Mouse (Mus musculus) CH12.LX (cell line): ENCODE results near the gene Vps36. TPM values are rescaled to one million over a fixed set of nuclear protein-coding genes. Genes with fewer than 3 reads are reported as not detected.

Experiments used
- DNase-seq: peaks from one replicate; pipeline ENCODE4 v3.0.0-alpha.2; 2013; ENCODE audit errors: extremely low read depth
- H3K27ac ChIP-seq: 2 replicates; pipeline ENCODE4 v1.5.1; 2012; ENCODE audit warnings: low read depth, mild to moderate bottlenecking, control low read depth, moderate library complexity; ENCODE audit not compliant: insufficient read depth
- H3K27me3 ChIP-seq: replicated peaks from 2 replicates; pipeline ENCODE3; 2012; ENCODE audit warnings: inconsistent platforms
- H3K36me3 ChIP-seq, 2 experiments: replicated peaks in 1 of 2; 2 replicates each; pipeline versions ENCODE3 to v1.6.1; 2012; ENCODE audit warnings: inconsistent platforms in 1 of 2, low read length in 1 of 2, mild to moderate bottlenecking in 1 of 2, mixed read lengths in 1 of 2, moderate library complexity in 1 of 2; ENCODE audit not compliant: control insufficient read depth in 1 of 2, insufficient read depth in 1 of 2
- H3K4me1 ChIP-seq, 2 experiments: 2 replicates each; pipeline ENCODE4 v1.6.1; 2012; ENCODE audit warnings: inconsistent platforms in 1 of 2, moderate library complexity in 1 of 2; ENCODE audit not compliant: insufficient read depth in 2 of 2, control insufficient read depth in 1 of 2
- H3K4me2 ChIP-seq: 2 replicates; pipeline ENCODE4 v1.6.1; 2012; ENCODE audit warnings: low read depth, mild to moderate bottlenecking, control low read depth; ENCODE audit not compliant: poor library complexity, insufficient read depth, severe bottlenecking
- H3K4me3 ChIP-seq, 3 experiments: fragments of 150-350 bp in 1 of 3; sonication (generic) in 1 of 3; replicated peaks in 1 of 3; 2 replicates each; pipeline versions ENCODE3 to v1.5.1; 2011 to 2012; ENCODE audit warnings: low read depth in 2 of 3, low read length in 2 of 3, mild to moderate bottlenecking in 2 of 3, moderate library complexity in 2 of 3, control low read depth in 1 of 3, improper control_type of control experiment in 1 of 3, inconsistent platforms in 1 of 3, mixed read lengths in 1 of 3; ENCODE audit not compliant: poor library complexity in 1 of 3
- H3K79me2 ChIP-seq: replicated peaks from 2 replicates; pipeline ENCODE4 v1.6.1; 2012; ENCODE audit warnings: mild to moderate bottlenecking, moderate library complexity; ENCODE audit not compliant: control insufficient read depth, poor library complexity, insufficient read depth, severe bottlenecking; ENCODE audit errors: extremely low read depth
- H3K9ac ChIP-seq: 2 replicates; pipeline ENCODE4 v1.6.1; 2012; ENCODE audit warnings: low read depth, mild to moderate bottlenecking, control low read depth, moderate library complexity; ENCODE audit not compliant: insufficient read depth
- H3K9me3 ChIP-seq: replicated peaks from 2 replicates; pipeline ENCODE3; 2012; ENCODE audit warnings: low read length, inconsistent platforms, mixed read lengths
- CHD1 ChIP-seq: IDR thresholded peaks from 2 replicates; pipeline ENCODE4 v1.6.1; 2012; ENCODE audit warnings: low read depth, low read length, improper control_type of control experiment, inconsistent platforms
- CHD2 ChIP-seq: IDR thresholded peaks from 2 replicates; pipeline ENCODE4 v1.6.1; 2011; ENCODE audit warnings: low read length, improper control_type of control experiment
- CTCF ChIP-seq, 2 experiments: IDR thresholded peaks in 1 of 2; conservative IDR thresholded peaks in 1 of 2; 2 replicates each; pipeline ENCODE4 v1.5.1; 2011 to 2012; ENCODE audit warnings: low read depth in 2 of 2, low read length in 2 of 2, improper control_type of control experiment in 1 of 2, inconsistent platforms in 1 of 2, mild to moderate bottlenecking in 1 of 2, moderate library complexity in 1 of 2
- E2F4 ChIP-seq: IDR thresholded peaks from 2 replicates; pipeline ENCODE4 v1.6.1; 2011; ENCODE audit warnings: low read depth, low read length, improper control_type of control experiment; ENCODE audit not compliant: insufficient replicate concordance
- ETS1 ChIP-seq: conservative IDR thresholded peaks from 2 replicates; pipeline ENCODE4 v1.6.1; 2012; ENCODE audit warnings: low read depth, mild to moderate bottlenecking, inconsistent platforms, low read length, improper control_type of control experiment, moderate library complexity
- GABPA ChIP-seq: IDR thresholded peaks from 2 replicates; pipeline ENCODE4 v1.6.1; 2012; ENCODE audit warnings: low read depth, low read length, improper control_type of control experiment, inconsistent platforms; ENCODE audit not compliant: insufficient replicate concordance
- JUN ChIP-seq: IDR thresholded peaks from 2 replicates; pipeline ENCODE4 v1.6.1; 2011; ENCODE audit warnings: low read depth, mild to moderate bottlenecking, low read length, improper control_type of control experiment, moderate library complexity; ENCODE audit not compliant: insufficient read depth
- JUND ChIP-seq: conservative IDR thresholded peaks from 2 replicates; pipeline ENCODE4 v1.6.1; 2011; ENCODE audit warnings: low read depth, low read length, improper control_type of control experiment
- KAT2A ChIP-seq: IDR thresholded peaks from 2 replicates; pipeline ENCODE4 v1.6.1; 2012; ENCODE audit warnings: low read length, improper control_type of control experiment, inconsistent platforms; ENCODE audit not compliant: insufficient replicate concordance
- MAFK ChIP-seq: IDR thresholded peaks from 2 replicates; pipeline ENCODE4 v1.6.1; 2011; ENCODE audit warnings: low read length, improper control_type of control experiment; ENCODE audit not compliant: insufficient replicate concordance
- MAX ChIP-seq: IDR thresholded peaks from 2 replicates; pipeline ENCODE4 v1.6.1; 2011; ENCODE audit warnings: low read length, improper control_type of control experiment
- MEF2A ChIP-seq: IDR thresholded peaks from 2 replicates; pipeline ENCODE4 v1.6.1; 2014; ENCODE audit warnings: low read depth, mild to moderate bottlenecking, inconsistent platforms, low read length, improper control_type of control experiment, borderline replicate concordance
- MYC ChIP-seq: IDR thresholded peaks from 2 replicates; pipeline ENCODE4 v1.6.1; 2011; ENCODE audit warnings: low read depth, mild to moderate bottlenecking, improper control_type of control experiment, low read length
- NRF1 ChIP-seq: IDR thresholded peaks from 2 replicates; pipeline ENCODE4 v1.6.1; 2014; ENCODE audit warnings: low read depth, mild to moderate bottlenecking, inconsistent platforms, low read length, improper control_type of control experiment, moderate library complexity
- POLR2A ChIP-seq: IDR thresholded peaks from 2 replicates; pipeline ENCODE4 v1.6.1; 2011; ENCODE audit warnings: low read depth, mild to moderate bottlenecking, improper control_type of control experiment, low read length
- POLR2AphosphoS2 ChIP-seq: IDR thresholded peaks from 2 replicates; pipeline ENCODE4 v1.6.1; 2011; ENCODE audit warnings: low read depth, low read length, improper control_type of control experiment
- SIN3A ChIP-seq: IDR thresholded peaks from 2 replicates; pipeline ENCODE4 v1.6.1; 2012; ENCODE audit warnings: low read length, improper control_type of control experiment, inconsistent platforms
- TBP ChIP-seq: conservative IDR thresholded peaks from 2 replicates; pipeline ENCODE4 v1.6.1; 2011; ENCODE audit warnings: low read depth, low read length, improper control_type of control experiment
- TCF12 ChIP-seq: IDR thresholded peaks from 2 replicates; pipeline ENCODE4 v1.6.1; 2014; ENCODE audit warnings: low read depth, mild to moderate bottlenecking, inconsistent platforms, low read length, improper control_type of control experiment
- UBTF ChIP-seq: IDR thresholded peaks from 2 replicates; pipeline ENCODE4 v1.6.1; 2012; ENCODE audit warnings: low read depth, mild to moderate bottlenecking, inconsistent platforms, low read length, improper control_type of control experiment, moderate library complexity
- USF1 ChIP-seq: IDR thresholded peaks from 2 replicates; pipeline ENCODE4 v1.6.1; 2014; ENCODE audit warnings: low read depth, mild to moderate bottlenecking, inconsistent platforms, low read length, improper control_type of control experiment
- ZC3H11A ChIP-seq: IDR thresholded peaks from 2 replicates; pipeline ENCODE4 v1.6.1; 2012; ENCODE audit warnings: low read depth, mild to moderate bottlenecking, inconsistent platforms, low read length, improper control_type of control experiment
- ZKSCAN1 ChIP-seq: IDR thresholded peaks from 2 replicates; pipeline ENCODE4 v1.6.1; 2012; ENCODE audit warnings: low read depth, inconsistent platforms, low read length, improper control_type of control experiment, borderline replicate concordance
- ZMIZ1 ChIP-seq: IDR thresholded peaks from 2 replicates; pipeline ENCODE4 v1.6.1; 2012; ENCODE audit warnings: low read depth, mild to moderate bottlenecking, inconsistent platforms, low read length, improper control_type of control experiment
- ZNF384 ChIP-seq: IDR thresholded peaks from 2 replicates; pipeline ENCODE4 v1.6.1; 2012; ENCODE audit warnings: low read depth, low read length, improper control_type of control experiment, inconsistent platforms
- dilution Hi-C: fragments of 300-500 bp; cut with MboI; formaldehyde crosslinking; loops from 2 replicates; pipeline ENCODE4 v1.14.3; 2020; ENCODE audit warnings: low sequenced_read_pairs; ENCODE audit not compliant: extremely low pct_unique_long_range_greater_than_20kb, extremely low pct_ligation_motif_present
- in situ Hi-C: fragments of 300-500 bp; cut with MboI; formaldehyde crosslinking; loops from 3 replicates; pipeline ENCODE4 v1.14.3; 2019; ENCODE audit warnings: low sequenced_read_pairs, low pct_ligation_motif_present, low pct_unique_long_range_greater_than_20kb, mixed read lengths
- polyA plus RNA-seq: library from polyadenylated mRNA; unstranded; fragments of >175 nt; gene quantifications from 2 replicates; pipeline ENCODE4 v1.2.1, GENCODE M21; 2012; ENCODE audit warnings: low read depth; ENCODE audit not compliant: insufficient read length
- total RNA-seq, 2 experiments: library from RNA; depleted of rRNA; stranded (reverse); fragments of 300-350 nt in 1 of 2; fragments of >200 nt in 1 of 2; gene quantifications; 2 replicates each; pipeline ENCODE4 v1.2.3; 2012 to 2014

The Vps36 gene
- total and polyA plus RNA-seq, 3 experiments: 17.8 to 43.1 (median 24.7) TPM

- dilution Hi-C loops (no loop called here), in situ Hi-C loops (no loop called here)
- H3K4me3 ChIP-seq: no peak overlapping the region
- no peak for DNase-seq
- H3K9ac ChIP-seq: no peak overlapping the region
- H3K4me2 ChIP-seq: no peak overlapping the region
- no peaks in the 10 kb centered on the region for H3K27me3 ChIP-seq
- no peaks in the 10 kb centered on the region for H3K4me1 ChIP-seq
- no peaks in the 10 kb centered on the region for H3K9me3 ChIP-seq
- H3K27ac ChIP-seq: no peak overlapping the region
- H3K36me3 ChIP-seq: peaks cover 0 to 39% of the 10 kb centered on the region in 2 experiments
- TF ChIP-seq MEF2A (no peak), GABPA (no peak), ZC3H11A (no peak), SIN3A (no peak), CHD2 (no peak), ZNF384 (no peak), ETS1 (no peak), MYC (no peak), E2F4 (no peak), CHD1 (no peak), KAT2A (no peak), ZMIZ1 (no peak), ZKSCAN1 (no peak), CTCF (conservative IDR thresholded peaks at IDR 0.05 in 1 of 2, IDR thresholded peaks at IDR 0.05 in 1 of 2; ENCODE audit: low read depth in 2 of 2, low read length in 2 of 2) (no peak), POLR2AphosphoS2 (no peak), TBP (no peak), MAFK (no peak)
- H3K79me2 ChIP-seq: no peaks in the 10 kb centered on the region
These were observed 42.8 kb upstream of the Vps36 start for GRCm38 (mm10) chr8:22149643-22150344.

- dilution Hi-C loops (no loop called here), in situ Hi-C loops (no loop called here)
- Histone ChIP-seq H3K4me2 (no peak overlapping the region), H3K36me3 (peaks cover 3 to 42% of the 10 kb centered on the region in 2 experiments), H3K79me2 (no peaks in the 10 kb centered on the region), H3K27me3 (no peaks in the 10 kb centered on the region), H3K9me3 (no peaks in the 10 kb centered on the region), H3K4me3 (no peak overlapping the region), H3K27ac (no peak overlapping the region), H3K4me1 (no peaks in the 10 kb centered on the region), H3K9ac (no peak overlapping the region)
- no peak for TF ChIP-seq CHD1
- no peak for TF ChIP-seq POLR2A
- no peak for TF ChIP-seq UBTF
- TF ChIP-seq MEF2A: no peak
- no peak for TF ChIP-seq NRF1
- TF ChIP-seq MAFK: no peak
- TF ChIP-seq ZKSCAN1: no peak
- no peak for TF ChIP-seq TBP
- TF ChIP-seq ZNF384: no peak
- TF ChIP-seq TCF12: no peak
- TF ChIP-seq JUND: no peak
- TF ChIP-seq CTCF (conservative IDR thresholded peaks at IDR 0.05 in 1 of 2, IDR thresholded peaks at IDR 0.05 in 1 of 2; ENCODE audit: low read depth in 2 of 2, low read length in 2 of 2): no peak
- no peak for TF ChIP-seq MAX
- TF ChIP-seq SIN3A: no peak
- no peak for TF ChIP-seq POLR2AphosphoS2
- TF ChIP-seq USF1: no peak
- TF ChIP-seq GABPA: no peak
- no peak for TF ChIP-seq JUN
- no peak for DNase-seq
These were observed 42.3 kb upstream of the Vps36 start for GRCm38 (mm10) chr8:22150345-22150663.
